Mouse (Mus musculus) common myeloid progenitor, adult 5-6 weeks (primary cell): ENCODE measurements around the gene Adgrg1. TPM values are rescaled to one million over a fixed set of nuclear protein-coding genes. Genes with fewer than 3 reads are reported as not detected.
A peak's percentile ranks its signal among the peaks of the same experiment; 100 is the strongest.

ENCODE experiments used
- ATAC-seq: replicated peaks from 2 replicates; pipeline ENCODE4 v1.8.0; 2016; ENCODE audit warnings: low read depth, mild to moderate bottlenecking, moderate TSS enrichment, inconsistent platforms; ENCODE audit not compliant: poor library complexity, severe bottlenecking
- total RNA-seq: library from RNA; stranded (forward); fragments of 200-1000, 187-1606 nt; gene quantifications from 2 replicates; pipeline ENCODE4 v1.2.3, GENCODE M21; 2017

Gene Adgrg1
- total RNA-seq, 1 experiment from 2014 or later: 407 TPM

GRCm38 (mm10) chr8:94992996-94993724 lies 18.6 kb downstream of the Adgrg1 start:
- ATAC-seq: no peak

DNA sequence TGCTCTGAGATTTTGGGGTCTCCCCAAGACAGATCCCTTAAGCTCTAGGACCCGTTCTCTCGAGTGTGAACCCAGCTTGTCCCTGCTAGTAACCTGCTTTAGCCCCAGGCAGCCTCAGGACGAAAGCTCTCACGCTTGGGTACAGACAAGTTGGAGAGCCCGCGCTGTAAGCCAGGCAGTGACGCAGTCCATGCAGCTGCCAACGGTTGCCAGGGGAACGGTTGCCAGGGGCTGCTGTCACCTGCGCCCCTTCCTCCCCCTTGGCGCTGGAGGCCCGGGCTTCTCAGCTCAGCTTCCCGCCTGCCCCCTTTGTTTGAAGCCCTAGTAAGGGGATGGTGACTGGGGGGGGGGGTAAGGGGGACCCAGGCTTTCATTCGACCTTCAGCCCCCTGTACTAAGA lies 19.5 kb downstream of the Adgrg1 start:
- no peak for ATAC-seq

DNA sequence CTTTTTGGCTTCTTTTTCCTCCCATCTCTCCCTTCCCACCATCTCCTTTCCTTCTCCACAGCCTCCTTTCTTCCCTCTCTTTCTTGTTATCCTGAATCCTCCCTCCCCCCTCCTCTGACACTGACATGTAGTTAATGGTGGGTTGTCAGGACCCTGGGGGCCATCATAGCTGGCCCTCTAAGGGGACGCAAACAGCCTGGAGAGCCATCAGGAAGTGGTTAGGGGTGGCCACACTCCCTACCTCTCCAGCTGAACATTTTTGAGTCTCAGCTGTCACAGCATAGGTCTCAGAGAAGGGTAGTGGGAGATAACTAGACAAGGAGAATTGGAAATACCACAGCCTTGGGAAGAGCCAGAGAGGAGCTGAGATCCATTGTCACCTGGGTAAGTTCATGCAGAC lies 20.0 kb downstream of the Adgrg1 start:
- ATAC-seq: no peak

- peak; percentile 24 for ATAC-seq
Observed at GRCm38 (mm10) chr8:94995336-94995893, 20.9 kb downstream of the Adgrg1 start.

GRCm38 (mm10) chr8:94996037-94996436 lies 21.5 kb downstream of the Adgrg1 start:
- no peak for ATAC-seq

GRCm38 (mm10) chr8:94996899-94997856 lies 22.6 kb downstream of the Adgrg1 start:
- no peak for ATAC-seq

DNA sequence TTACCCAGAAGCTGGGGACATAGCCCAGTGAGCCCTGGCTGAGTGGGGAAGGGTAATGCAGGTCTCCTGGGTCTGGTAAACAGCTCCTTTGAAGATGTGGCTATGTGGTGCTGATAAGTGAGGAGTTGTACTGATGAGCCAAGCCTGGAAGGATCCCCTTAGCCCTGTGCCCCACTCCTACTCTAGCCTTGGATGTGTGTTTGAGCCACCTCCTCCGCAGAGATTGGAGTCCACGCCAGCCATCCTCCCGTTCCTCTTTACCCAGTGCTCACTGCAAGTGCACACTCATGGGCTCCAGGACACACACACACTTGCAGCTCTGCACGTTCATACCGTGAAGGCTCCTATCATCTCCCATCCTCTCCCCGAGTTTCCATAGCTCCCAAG lies 23.3 kb downstream of the Adgrg1 start:
- no peak for ATAC-seq

DNA sequence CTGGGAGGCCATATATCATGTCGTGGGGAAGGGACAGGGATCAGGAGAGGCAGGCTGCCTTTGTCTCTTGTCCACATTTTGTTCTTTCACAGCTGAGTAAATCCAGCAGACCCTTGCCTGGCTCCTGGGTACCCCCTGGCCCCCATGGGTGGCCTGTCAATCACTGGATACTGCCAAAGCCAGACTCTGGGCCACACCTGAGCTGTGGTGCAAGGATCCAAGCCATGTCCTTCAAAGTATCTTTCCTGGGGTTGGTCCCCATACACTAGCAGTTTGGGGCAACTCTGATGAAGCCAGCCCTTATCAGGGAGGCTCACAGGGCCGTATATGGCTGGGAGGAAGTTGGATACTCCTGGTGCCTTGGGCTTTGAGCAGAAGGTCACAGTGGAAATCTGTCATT lies 23.9 kb downstream of the Adgrg1 start:
- no peak for ATAC-seq

DNA sequence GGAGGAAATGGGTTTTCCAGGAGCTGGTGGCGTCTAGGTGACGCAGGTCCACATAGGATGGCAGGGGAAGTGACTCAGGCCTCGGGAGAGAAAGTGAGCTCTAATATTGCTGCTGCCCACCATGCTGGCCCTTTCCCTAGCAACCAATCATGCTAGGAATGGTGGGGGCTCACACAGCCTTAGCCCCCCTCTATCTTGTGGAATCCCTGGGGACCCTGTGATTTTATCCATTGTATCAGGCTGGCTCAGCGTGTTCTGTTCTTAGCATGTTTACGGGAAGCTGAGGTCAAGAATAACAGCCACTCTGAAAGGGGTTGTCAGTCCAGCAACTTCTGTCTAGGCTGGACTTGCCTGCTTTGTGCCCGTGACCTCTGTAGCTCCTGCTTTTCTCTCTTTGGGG lies 24.5 kb downstream of the Adgrg1 start:
- no peak for ATAC-seq

DNA sequence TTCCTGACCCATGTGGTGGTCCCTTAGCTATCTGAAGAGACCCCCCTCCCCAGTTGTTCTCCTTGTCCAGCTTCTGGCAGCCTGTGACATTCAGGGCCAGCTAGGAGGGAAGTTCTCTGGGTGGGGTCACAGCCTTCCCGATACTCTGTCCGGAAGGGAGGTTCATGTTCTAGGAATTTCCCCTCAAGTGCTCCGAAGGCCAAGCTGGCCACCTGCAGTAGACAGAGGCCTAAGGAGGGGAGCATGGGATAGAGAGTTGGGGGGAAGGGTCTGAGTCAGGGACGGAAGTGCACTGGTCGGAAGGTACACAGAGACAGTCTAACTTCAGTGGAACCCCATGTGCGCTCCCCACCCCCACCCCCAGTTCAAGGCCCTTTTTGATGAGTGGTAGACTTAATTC lies 25.4 kb downstream of the Adgrg1 start:
- no peak for ATAC-seq

DNA sequence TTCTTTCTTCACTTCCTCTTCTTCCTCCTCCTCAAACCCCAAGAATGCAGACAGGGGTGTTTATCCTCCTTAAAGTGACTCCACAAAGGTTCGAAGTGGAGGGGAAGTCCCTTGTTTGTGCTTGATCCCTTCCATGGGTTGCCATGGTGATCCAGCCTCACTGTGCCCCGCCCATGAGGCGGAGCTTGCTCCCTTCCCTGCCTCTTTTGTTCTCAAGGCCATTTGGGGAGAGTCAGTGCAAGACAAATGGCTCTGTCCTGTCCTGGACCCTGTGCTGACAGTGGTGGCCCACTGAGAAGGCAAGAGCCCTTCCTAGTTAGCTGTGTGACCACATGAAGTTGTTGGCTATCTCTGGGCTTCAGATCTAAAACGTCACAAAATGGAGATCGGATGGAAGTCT lies 26.1 kb downstream of the Adgrg1 start:
- peak; percentile 57 for ATAC-seq

- no peak for ATAC-seq
Observed at GRCm38 (mm10) chr8:95001165-95001564, 26.6 kb downstream of the Adgrg1 start.

DNA sequence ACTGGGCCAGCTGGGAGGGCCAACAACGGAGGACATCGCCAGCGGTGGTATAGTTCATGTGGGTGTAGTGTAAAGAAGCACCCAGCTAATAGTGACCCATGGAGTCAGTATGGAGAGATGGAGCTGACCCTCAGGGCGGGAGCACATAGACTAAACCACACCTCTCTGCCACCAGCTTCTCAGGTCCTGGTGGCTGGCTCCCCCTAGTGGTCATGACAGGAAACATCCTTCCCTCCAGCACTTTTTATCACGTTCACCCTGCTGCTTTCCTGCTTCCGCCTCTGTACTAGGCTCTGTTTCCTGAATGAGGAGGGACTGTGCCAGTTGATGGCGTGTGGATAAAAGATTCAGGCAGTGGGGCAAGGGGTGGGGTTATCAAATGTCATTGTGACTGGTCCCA lies 27.1 kb downstream of the Adgrg1 start:
- ATAC-seq: peak; percentile 67

GRCm38 (mm10) chr8:95002089-95002655 lies 27.6 kb downstream of the Adgrg1 start:
- ATAC-seq: no peak

DNA sequence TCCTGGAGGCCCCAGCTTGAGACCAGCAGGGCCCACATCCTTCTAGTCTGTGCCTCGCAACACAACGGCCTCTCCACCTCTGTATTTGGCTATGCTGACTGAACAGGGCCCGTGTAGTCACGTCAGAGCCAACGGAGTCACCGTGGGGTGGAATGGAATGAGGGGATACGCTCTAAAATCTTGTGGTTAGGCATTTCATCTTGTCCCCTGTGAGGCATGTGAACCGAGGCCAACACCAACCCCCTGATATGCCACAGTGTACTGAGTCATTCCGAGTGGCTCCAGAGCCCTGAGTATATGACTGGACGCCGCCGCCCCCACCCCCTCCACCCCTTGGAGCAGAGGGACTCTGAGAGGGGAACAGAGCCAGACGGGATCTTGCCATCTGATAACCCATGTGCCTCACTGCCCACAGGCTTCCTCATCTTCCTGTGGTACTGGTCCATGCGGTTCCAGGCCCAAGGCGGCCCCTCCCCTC lies 37.9 kb downstream of the Adgrg1 start:
- ATAC-seq: peak; percentile 64

DNA sequence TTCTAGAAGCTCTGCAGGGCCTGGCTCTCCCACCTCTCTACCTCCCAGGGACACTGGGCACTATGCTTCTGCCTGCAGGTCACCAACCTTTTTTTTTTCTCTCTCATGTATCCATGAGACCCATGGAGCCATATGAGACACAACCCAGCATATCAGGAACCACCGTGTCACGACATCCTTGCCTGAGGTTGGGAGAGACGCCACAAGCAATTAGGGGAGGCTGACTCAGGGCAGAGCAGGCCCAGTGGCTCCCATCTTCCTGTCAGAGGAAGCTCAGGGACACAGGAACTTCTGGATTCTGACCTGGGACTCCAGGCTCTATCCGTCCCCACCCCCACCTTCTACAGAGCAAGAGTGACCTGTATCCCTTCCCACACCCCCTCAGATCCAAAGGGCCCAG lies 41.3 kb downstream of the Adgrg1 start:
- ATAC-seq: no peak

GRCm38 (mm10) chr8:95016684-95017083 lies 42.1 kb downstream of the Adgrg1 start:
- no peak for ATAC-seq

DNA sequence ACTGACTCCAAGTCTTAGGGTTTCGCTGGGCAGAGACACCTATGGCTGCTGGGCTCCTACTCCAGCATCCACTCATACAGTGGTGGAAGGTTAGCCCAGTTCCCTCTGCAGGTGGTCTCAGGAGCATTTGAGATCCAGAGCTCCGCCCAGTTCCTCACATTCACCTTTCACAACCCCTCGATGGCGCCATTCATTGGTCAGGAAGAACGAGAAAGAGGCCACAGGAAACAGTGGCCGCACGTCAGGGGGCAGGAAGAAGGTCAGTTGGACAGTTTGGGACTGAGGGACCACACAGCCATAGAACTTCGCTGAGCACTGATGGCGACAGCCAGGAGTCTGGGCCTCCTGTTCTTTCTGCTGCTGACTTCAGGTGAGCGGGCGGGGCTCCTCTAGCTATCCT lies 42.9 kb downstream of the Adgrg1 start, which contains the start of gene Adgrg3:
Gene Adgrg3, plus strand, starts transcription at position 242 of the 400 bp plus-strand sequence.
- ATAC-seq: no peak

GRCm38 (mm10) chr8:95017969-95018635 lies 43.6 kb downstream of the Adgrg1 start:
- ATAC-seq: no peak

DNA sequence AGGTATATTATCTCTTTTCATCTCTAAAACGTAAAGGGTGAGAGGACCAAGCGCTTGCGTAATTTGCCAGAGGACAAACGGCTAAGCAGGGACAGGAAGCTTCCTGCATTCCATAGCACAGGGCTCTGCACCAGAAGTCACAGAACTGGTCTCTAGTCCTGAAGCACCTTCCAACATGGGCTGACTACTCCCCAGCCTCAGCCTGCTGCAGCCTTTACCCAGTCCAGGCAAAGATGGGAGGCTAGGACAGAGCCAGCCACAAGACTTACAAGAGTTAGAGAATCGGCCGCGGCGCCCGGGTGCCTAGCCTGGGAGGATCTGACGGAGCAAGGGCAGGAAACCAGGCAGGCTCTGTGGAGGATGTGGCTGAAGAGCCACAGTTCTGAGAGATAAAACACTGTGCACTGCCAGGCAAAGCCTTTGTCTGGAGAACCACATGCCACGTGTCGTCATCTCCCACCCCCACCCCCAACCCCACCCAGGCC lies 45.8 kb downstream of the Adgrg1 start:
- ATAC-seq: peak; percentile 68
